Mouse (Mus musculus): ENCODE results near the gene Asz1.

The Asz1 gene

DNA sequence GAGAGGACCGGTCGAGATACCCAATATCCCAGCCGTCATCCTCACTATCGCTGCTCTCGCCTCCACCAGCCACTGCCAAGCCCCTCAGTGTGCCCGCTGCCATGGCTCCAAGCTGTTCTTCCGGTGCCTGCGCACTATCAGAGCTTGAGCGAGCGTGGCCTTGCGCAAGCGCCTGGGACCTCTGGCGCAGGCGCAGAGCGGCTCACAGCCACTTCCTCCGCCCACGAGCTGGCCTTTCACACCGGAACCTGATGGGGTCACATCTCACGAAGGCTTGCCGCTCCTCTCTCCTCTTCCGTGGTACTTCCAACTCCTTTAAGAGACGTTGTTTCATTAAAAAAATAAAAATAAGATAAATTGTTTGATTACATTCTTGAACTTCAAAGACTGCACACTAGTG is at the start of gene Asz1:
TSS of gene Asz1 (minus strand) at position 128 of the 400 bp plus-strand sequence.
- DNase-seq (ENCODE audit: low read depth, low spot score) = no peak

DNA sequence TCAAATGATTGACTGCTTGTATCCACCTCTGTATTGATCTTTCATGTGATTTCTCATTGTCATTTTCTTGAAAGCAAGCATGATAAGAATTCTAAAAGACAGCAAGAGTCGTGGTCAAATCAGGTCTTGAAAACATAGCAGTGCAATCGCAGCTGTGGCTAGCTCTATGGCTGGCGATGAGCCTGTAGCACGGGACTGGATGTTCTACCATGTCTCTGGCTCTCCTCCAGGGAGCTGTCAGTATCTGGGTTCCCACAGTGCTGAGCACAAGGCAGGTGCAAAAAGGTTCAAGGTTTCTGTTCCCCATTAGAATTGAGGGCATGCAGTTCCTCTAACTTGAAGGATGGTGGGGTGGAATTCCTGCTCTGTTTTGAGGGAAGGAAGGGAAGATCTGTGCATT is 44.2 kb upstream of the Asz1 start:
- DNase-seq (ENCODE audit: low read depth, low spot score) = no peak

DNA sequence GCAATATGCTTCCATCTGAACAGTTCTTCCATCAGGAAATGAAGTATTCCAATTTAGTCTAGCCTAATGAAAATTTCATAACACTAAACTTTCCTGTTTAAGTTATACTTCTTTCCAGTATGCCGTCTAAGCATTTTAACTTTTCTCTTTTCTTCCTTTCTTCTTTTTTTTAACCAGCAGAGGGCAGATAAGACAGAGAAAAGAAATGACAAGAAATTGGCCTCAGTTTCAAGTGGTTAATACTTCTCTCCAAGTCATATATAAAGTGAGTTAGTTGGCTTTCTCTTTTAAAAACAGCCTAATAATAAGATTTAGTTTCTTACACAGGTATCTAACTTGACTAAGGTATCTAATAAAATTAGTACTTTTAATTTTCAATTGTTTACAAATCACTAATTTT is 26.4 kb upstream of the Asz1 start:
- DNase-seq (ENCODE audit: low read depth, low spot score) = no peak

DNA sequence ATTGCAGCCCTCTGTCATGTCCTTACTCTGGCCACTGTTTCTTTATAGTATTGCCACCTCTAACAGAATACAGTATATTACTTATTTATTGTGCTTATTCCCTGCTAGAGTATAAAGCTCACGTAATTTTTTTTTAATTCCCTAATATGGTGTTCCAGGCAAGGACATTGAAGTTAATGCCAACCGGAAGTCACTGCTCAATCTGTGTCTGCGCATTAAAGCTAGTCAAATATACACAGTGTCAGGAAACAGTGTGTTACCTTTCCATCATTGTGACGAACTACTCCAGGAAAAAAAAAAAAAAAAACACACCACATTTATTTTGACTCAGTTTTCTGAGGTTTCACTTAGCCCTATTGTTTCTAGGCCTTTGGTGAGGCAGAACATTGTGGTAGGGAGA is 19.2 kb upstream of the Asz1 start:
- DNase-seq (ENCODE audit: low read depth, low spot score) = no peak

GRCm38 (mm10) chr6:18127206-18127983 is 18.5 kb upstream of the Asz1 start:
- no peak for DNase-seq (ENCODE audit: low read depth, low spot score)

- DNase-seq (ENCODE audit: low read depth, low spot score) = no peak
Observed at GRCm38 (mm10) chr6:18096861-18097260, 12.0 kb downstream of the Asz1 start.

DNA sequence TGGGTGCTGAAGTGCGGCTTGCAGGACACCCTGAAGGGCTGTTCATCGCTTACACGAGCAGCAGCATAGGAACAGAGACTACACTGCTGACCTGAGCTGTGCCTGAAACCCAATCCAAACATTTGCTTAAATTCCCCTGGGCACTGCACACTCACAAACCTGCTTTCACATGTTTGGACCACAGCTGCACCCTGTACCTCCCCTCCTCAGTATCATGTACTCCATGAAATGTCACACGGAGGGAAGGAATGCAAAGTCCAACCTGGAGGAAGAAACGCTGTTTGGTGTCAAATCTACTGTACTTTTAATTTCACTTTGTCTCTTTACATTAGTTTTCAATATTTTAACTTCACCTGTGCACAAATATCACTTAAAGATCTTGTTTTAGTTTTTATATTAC is 19.8 kb downstream of the Asz1 start:
- no peak for DNase-seq (ENCODE audit: low read depth, low spot score)

GRCm38 (mm10) chr6:18087160-18087804 is 21.6 kb downstream of the Asz1 start:
- DNase-seq (ENCODE audit: low read depth, low spot score) = peak; percentile 21

- DNase-seq (ENCODE audit: low read depth, low spot score) = peak; percentile 11
Observed at GRCm38 (mm10) chr6:18078615-18079014, 30.2 kb downstream of the Asz1 start.

DNA sequence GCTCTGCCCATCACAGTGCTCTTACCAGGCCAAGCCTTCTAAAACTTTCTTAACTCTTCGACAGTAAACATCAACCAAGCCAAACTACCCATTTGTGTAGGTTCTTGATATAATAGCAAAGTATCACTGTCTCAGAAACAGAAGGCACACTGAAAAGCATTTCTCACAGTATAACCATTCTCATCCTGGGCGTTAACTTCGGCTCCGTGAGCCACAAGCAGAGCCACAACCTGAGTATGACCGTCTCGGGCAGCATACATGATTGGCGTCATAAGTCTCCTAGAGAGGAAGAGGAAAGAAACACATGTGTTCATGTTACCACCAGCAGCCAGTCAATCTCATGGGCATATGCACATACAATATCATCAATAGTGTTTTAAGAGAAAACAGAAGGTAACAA is 31.9 kb downstream of the Asz1 start:
- no peak for DNase-seq (ENCODE audit: low read depth, low spot score)

- no peak for DNase-seq (ENCODE audit: low read depth, low spot score)
Observed at GRCm38 (mm10) chr6:18076577-18076976, 32.3 kb downstream of the Asz1 start.

GRCm38 (mm10) chr6:18057899-18058298 is 51.0 kb downstream of the Asz1 start:
- DNase-seq (ENCODE audit: low read depth, low spot score) = no peak

- no peak for DNase-seq (ENCODE audit: low read depth, low spot score)
Observed at GRCm38 (mm10) chr6:18051702-18052101, 57.2 kb downstream of the Asz1 start.

- DNase-seq (ENCODE audit: low read depth, low spot score) = no peak
Observed at GRCm38 (mm10) chr6:18044299-18044698, 64.6 kb downstream of the Asz1 start.

DNA sequence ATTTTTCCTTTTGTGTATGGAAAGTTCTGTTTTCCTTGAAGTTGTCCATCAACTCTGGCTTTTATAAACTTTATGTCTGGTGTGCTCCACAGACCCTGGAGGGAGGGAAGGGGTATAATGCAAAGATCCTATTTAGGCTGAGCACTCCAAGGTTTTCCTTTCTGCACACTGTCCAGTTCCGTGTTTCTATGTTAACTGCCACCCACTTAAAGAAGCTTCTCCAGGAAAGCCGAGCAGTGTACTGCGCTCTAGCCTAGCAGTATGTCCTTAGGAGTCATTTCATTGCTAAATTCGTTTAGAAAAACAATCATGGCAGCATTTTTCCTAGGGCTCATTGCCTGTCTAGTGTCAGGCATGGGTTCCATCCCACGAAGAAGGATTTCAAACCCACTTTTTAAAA is 65.7 kb downstream of the Asz1 start:
- no peak for DNase-seq (ENCODE audit: low read depth, low spot score)

GRCm38 (mm10) chr6:18032271-18032670 is 76.6 kb downstream of the Asz1 start:
- DNase-seq (ENCODE audit: low read depth, low spot score) = no peak

GRCm38 (mm10) chr6:18031509-18032010 is 77.3 kb downstream of the Asz1 start:
- DNase-seq (ENCODE audit: low read depth, low spot score) = no peak

GRCm38 (mm10) chr6:18030868-18031508 is 77.9 kb downstream of the Asz1 start:
- no peak for DNase-seq (ENCODE audit: low read depth, low spot score)

DNA sequence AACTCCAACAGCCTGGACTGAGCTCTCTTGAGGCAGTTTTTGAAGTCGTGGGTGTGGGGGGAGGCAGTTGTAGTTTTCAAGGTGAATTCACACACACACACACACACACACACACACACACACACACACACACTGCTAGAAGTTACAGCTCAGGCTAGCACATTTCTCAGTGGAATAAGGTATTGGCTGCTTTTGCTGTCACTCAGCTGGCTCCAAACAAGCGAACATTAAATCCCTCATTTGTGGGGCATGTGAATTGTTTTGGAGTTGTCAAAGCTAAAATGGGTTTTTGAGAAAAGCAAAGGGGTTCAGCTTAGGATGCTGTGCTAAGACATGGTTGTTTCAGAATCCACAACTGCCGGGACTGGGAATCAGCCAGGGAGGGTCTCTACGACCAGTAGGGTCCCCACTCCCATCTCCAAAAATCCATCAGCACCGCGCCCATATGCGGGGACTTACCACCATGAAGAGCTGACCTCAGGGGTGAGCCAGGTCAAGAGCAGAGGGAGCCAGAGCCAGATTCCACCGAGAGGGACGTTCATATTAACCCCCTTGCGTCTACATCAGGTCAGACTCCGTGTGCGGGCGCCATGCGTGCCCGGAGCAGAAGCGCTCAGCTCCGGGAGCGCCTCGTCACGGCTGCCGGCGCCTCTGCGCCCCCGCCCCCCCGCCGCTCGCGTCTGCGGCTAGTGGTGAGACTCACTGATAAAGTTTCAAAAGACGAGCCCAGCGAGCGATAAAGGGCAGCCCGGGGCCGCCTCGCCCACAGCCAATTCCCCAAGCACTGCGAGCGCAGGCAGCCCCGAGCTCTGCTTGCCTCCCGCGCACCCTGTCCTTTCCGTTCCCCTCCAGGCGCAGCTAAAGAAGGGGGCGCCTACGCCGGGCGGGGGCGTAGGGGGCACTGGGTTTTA is 78.9 kb downstream of the Asz1 start, which contains the start of gene Wnt2:
TSS of gene Wnt2 (minus strand) at position 840 of the 911 bp plus-strand sequence.
- no peak for DNase-seq (ENCODE audit: low read depth, low spot score)

DNA sequence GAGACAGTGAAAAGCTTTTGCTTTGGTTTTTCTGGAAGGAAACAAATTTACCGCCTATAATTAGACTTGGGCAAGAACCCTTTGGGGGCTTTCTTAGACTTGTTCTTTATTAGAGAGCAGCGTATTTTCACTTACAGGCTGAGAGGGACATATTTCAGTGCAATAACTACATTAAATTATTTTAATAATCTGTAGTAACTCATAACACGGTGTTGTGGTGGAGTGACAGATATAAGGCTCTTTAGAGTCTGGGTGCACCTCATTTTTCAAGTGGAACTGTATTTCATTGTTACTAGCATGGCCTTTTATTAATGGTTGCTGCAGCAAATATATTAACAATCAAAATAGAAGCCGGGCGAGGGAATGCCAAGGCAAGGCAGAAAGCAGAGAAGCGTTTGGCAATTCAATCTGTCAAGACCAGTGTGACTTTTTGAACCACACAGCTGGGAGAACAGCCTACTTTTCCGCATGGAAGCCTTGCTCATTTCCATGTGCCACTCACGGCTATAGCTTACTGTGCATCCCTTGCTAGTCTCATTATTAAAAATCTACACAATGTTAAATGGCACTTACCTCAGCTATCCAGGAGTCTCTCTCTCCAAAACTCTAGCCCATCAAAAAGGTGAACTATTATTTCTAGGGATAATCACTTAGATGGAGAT is 84.6 kb downstream of the Asz1 start:
- DNase-seq (ENCODE audit: low read depth, low spot score) = no peak

DNA sequence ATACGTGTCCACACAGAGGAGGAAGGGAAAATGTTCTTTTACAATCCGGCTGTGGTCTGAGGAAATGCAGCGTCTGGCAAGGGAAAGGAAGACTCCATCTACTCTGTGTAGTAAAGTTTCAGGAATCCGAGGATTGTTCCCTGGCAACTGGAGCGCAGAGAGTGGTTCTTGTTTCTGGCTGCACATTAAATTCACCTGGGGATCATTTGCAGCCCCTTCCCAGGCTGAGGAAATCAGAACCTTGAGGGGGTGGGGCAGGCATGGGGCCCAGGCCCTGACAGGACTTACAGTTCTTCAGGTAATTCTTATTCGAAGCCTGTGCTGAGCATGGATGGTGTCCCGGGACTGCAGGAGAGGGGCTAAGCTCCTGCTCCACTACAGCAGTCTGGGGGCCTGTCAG is 95.5 kb downstream of the Asz1 start:
- no peak for DNase-seq (ENCODE audit: low read depth, low spot score)
